Mouse (Mus musculus) brown adipose tissue, adult 24 weeks (tissue): ENCODE results near the gene Cxcl1. TPM values are rescaled to one million over a fixed set of nuclear protein-coding genes. Genes with fewer than 3 reads are reported as not detected.
A peak's percentile ranks its signal among the peaks of the same experiment; 100 is the strongest.

Experiments
- H3K27ac ChIP-seq: fragments of 200-500 bp; replicated peaks from 2 replicates; pipeline ENCODE4 v1.5.1; 2012; ENCODE audit warnings: low read depth, mild to moderate bottlenecking, low read length
- H3K4me1 ChIP-seq: fragments of 200-500 bp; 2 replicates; pipeline ENCODE4 v1.6.1; 2012; ENCODE audit warnings: low read length, mixed read lengths; ENCODE audit not compliant: control insufficient read depth, insufficient read depth, insufficient read length
- H3K4me3 ChIP-seq: fragments of 200-500 bp; 2 replicates; pipeline ENCODE4 v1.5.1; 2012; ENCODE audit warnings: low read depth, mild to moderate bottlenecking, low read length, moderate library complexity; ENCODE audit not compliant: insufficient read depth
- polyA plus RNA-seq: library from polyadenylated mRNA; stranded (reverse); fragments of >200 nt; gene quantifications from 2 replicates; pipeline ENCODE4 v1.2.4, GENCODE M21; 2012; ENCODE audit not compliant: missing spikeins, insufficient read depth, insufficient read length

Cxcl1 gene
- polyA plus RNA-seq, 1 experiment: 5.5 TPM

DNA sequence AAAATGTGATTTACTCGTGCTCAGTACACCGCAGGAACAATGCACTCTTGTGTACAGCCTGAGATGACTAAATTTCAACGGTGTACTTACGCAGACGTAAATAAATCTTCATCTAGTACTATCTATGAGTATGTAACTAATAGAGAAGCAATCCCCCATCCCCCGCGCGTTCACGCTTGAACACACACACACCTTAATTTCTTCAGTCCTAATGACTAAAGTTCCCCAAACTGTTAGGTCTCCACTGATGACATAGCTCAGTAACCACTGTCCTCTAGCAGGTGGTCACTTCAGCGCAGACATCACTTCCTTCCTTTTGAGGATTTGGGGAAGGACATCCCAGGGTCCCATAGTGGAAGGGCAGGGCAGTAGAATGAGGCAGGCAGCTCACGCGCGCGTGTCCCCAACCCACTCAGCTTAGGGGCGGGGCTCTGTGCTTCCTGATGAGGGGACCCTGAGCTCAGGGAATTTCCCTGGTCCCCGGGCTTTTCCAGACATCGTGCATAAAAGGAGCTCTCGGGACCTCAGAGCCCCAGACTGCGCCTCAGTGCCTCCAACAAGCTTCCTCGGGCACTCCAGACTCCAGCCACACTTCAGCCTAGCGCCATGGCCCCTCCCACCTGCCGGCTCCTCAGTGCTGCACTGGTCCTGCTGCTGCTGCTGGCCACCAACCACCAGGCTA, 12.4 kb downstream of the Cxcl1 start, which contains the start of gene Cxcl2:
TSS of gene Cxcl2 (plus strand) at position 533 of the 682 bp plus-strand sequence.
- no peak within 1 kb of the TSS for H3K27ac ChIP-seq
- H3K4me3 ChIP-seq: peak within 1 kb of the TSS; percentile 19; the same call in 1 of the 2 replicates
- peaks cover 9% of the 10 kb centered on the region for H3K4me1 ChIP-seq

- Histone ChIP-seq H3K27ac (no peak overlapping the region), H3K4me1 (no peaks in the 10 kb centered on the region), H3K4me3 (no peak overlapping the region)
Measured at GRCm38 (mm10) chr5:90908983-90909382, 17.9 kb downstream of the Cxcl1 start.

GRCm38 (mm10) chr5:90919495-90919894, 28.5 kb downstream of the Cxcl1 start:
- no peak overlapping the region for H3K27ac ChIP-seq
- H3K4me1 ChIP-seq: no peaks in the 10 kb centered on the region
- no peak overlapping the region for H3K4me3 ChIP-seq

DNA sequence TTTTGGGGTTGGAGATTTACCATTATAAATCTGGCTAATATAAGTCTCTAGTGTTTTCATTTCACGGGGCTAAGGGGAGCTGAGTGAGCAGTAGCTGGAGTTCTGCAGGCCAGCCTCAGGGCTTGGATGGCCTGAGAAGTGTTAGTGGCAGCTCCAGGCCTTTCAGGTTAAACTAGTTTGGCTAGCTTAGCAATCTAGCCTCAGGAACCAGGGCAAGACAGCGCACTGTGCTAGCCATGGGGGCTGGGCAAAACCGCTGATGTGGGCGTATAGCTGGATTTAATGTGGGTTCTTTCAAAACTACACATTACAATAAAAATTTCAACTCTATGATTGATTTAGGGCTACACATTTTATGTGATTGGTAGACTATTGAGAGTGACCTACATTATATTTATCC, 31.9 kb downstream of the Cxcl1 start:
- Histone ChIP-seq H3K27ac (no peak overlapping the region), H3K4me3 (no peak overlapping the region), H3K4me1 (no peaks in the 10 kb centered on the region)

GRCm38 (mm10) chr5:90930546-90930945, 39.5 kb downstream of the Cxcl1 start:
- peaks cover 5% of the 10 kb centered on the region for H3K4me1 ChIP-seq
- peak overlapping the region; percentile 74 for H3K4me3 ChIP-seq
- no peak overlapping the region for H3K27ac ChIP-seq

DNA sequence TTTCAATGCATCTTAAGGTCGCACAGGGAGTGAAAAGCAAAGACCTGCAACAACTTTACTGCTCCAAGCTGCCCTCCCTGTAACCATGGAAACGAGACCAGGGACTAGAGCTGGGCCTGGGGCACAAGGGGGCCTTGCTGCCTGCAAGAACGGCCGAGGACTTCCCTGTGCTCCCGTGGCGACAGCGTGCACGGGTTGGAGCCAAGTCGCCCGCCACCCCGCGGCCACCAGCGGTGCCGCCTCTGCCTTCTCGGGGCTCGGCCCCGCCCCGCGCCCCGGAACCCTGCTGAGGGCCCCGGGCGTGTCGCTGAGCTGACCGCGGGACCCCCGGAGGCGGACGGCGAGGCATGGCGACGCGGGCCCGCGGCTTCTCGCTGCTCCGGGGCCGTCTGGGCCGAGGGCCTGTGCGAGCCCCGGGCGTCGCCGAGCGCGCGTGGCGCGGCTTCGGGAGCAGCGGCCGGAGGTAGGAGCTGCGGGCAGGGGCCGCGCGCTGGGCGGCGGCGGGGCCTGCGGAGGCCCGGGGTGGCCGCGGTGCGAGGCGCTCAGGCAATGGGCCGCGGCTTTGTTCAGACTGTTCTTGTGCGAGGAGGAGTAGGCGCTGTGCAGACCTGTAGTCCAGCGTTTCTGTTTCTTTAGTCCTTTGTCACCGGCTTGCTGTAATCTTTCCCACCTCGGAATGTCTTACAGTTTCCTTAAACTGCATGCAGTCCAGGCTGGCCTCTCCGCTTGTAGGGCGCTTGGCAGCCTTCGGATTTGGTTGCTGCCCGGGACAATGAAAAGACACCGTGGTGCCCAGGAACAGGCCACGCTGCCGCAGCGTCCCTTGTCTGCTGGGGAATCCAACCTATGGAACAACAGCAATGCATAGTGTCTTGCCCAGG, 40.2 kb downstream of the Cxcl1 start, which contains the start of gene Mthfd2l:
TSS of gene Mthfd2l (plus strand) at position 147 of the 881 bp plus-strand sequence.
- Histone ChIP-seq H3K4me3 (peak within 1 kb of the TSS; percentile 74), H3K4me1 (peaks cover 5% of the 10 kb centered on the region), H3K27ac (0 out of 2 replicates have a peak within 1 kb of the TSS, but pooled peaks have one; percentile 45)

DNA sequence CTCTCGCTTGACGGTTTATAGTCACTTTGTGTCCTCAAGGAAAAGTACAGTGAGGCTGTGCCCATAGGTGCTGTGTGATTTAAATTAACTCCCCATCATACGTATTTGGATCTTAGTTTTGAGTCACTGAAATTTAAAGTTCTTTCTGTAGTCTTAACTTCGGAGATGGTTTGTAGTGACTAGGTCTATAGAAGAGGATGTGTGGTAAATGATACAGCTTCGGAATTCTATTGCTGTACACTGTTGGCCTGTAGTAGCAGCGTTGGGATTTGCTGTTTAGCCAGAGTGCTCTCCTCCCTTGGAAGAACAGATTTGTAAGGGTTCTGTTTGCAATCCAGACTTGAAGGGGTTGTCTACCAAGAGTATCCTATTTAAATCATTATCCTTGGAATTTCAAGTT, 40.9 kb downstream of the Cxcl1 start:
- Histone ChIP-seq H3K4me3 (peak overlapping the region; percentile 74), H3K27ac (no peak overlapping the region), H3K4me1 (peaks cover 5% of the 10 kb centered on the region)

DNA sequence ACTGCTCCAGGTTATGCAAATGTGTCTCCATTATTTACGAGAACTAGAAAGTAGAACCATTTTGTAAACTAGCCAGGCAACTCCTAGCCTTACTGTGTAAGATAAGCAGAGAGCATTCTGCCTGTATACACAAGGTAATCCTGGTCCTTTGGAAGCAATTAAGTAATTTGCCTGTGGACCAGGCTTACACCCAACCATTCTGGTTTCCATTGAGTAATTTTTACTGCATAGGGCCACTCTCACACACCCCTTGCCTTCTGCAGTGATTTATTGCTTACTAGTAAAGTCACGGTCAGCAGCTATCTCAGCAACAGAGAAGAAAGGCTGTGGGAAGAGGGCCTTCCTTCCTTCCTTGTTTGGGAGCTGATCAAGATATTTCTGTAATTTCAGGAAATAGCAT, 45.7 kb downstream of the Cxcl1 start:
- no peak overlapping the region for H3K4me3 ChIP-seq
- peaks cover 3% of the 10 kb centered on the region for H3K4me1 ChIP-seq
- no peak overlapping the region for H3K27ac ChIP-seq

Other genes starting within 250 kb of the Cxcl1 start
- not detected in 2 replicates for gene Cxcl5, start 131.9 kb upstream of the Cxcl1 start, polyA plus RNA-seq
- 1.6 and 7.1 TPM in 2 replicates for gene Ppbp, start 122.7 kb upstream of the Cxcl1 start, polyA plus RNA-seq
- gene Pf4, start 118.8 kb upstream of the Cxcl1 start, polyA plus RNA-seq: 45.4 and 76.2 TPM in 2 replicates
- gene Cxcl3, start 105.1 kb upstream of the Cxcl1 start, polyA plus RNA-seq: not detected in 2 replicates
- gene Cxcl15, start 96.7 kb upstream of the Cxcl1 start, polyA plus RNA-seq: not detected in 2 replicates
- 6.6 TPM in 1 of 2 replicates, not detected in the other for gene Cxcl2, start 12.6 kb downstream of the Cxcl1 start, polyA plus RNA-seq
- 27.9 and 48.7 TPM in 2 replicates for gene Mthfd2l, start 39.9 kb downstream of the Cxcl1 start, polyA plus RNA-seq
- gene Epgn, start 136.2 kb downstream of the Cxcl1 start, polyA plus RNA-seq: not detected in 2 replicates
- gene Ereg, start 183.4 kb downstream of the Cxcl1 start, polyA plus RNA-seq: not detected in 2 replicates
- not detected in 2 replicates for gene Areg, start 248.4 kb downstream of the Cxcl1 start, polyA plus RNA-seq